Mouse (Mus musculus): Measurements from ENCODE around the gene H2al1h.
"Not testable (repeated sequence)": the region's sequence is repeated elsewhere in the genome, so short reads cannot be mapped to it uniquely, and the experiment has no call there.

Gene H2al1h

GRCm38 (mm10) chrX:11321192-11321591, at the start of gene H2al1h:
Gene H2al1h (plus strand): TSS chrX:11321492.
- not testable (repeated sequence) for DNase-seq (ENCODE audit: low read depth, low spot score)

GRCm38 (mm10) chrX:11273190-11273589, 48.1 kb upstream of the H2al1h start:
- DNase-seq (ENCODE audit: low read depth, low spot score): no peak

GRCm38 (mm10) chrX:11277083-11277482, 44.2 kb upstream of the H2al1h start:
- no peak for DNase-seq (ENCODE audit: low read depth, low spot score)

GRCm38 (mm10) chrX:11280741-11281140, 40.6 kb upstream of the H2al1h start:
- DNase-seq (ENCODE audit: low read depth, low spot score): no peak

- DNase-seq (ENCODE audit: low read depth, low spot score): no peak
These were observed 32.9 kb upstream of the H2al1h start for GRCm38 (mm10) chrX:11288306-11288882.

- DNase-seq (ENCODE audit: low read depth, low spot score): no peak
These were observed 32.0 kb upstream of the H2al1h start for GRCm38 (mm10) chrX:11289244-11289643.

- DNase-seq (ENCODE audit: low read depth, low spot score): not testable (repeated sequence)
These were observed 22.3 kb upstream of the H2al1h start, which contains the start of gene H2al1a for GRCm38 (mm10) chrX:11298957-11299356. Gene H2al1a (plus strand): TSS chrX:11299257.

GRCm38 (mm10) chrX:11302132-11302531, 19.2 kb upstream of the H2al1h start, which contains the start of gene H2al1b:
Gene H2al1b (plus strand): TSS chrX:11302432.
- DNase-seq (ENCODE audit: low read depth, low spot score): not testable (repeated sequence)

- not testable (repeated sequence) for DNase-seq (ENCODE audit: low read depth, low spot score)
These were observed 15.9 kb upstream of the H2al1h start, which contains the start of gene H2al1c for GRCm38 (mm10) chrX:11305355-11305754. Gene H2al1c (plus strand): TSS chrX:11305655.

- not testable (repeated sequence) for DNase-seq (ENCODE audit: low read depth, low spot score)
These were observed 12.8 kb upstream of the H2al1h start, which contains the start of gene H2al1d for GRCm38 (mm10) chrX:11308524-11308923. Gene H2al1d (plus strand): TSS chrX:11308824.

GRCm38 (mm10) chrX:11311634-11312033, 9.7 kb upstream of the H2al1h start, which contains the start of gene H2al1e:
Gene H2al1e (plus strand): TSS chrX:11311934.
- DNase-seq (ENCODE audit: low read depth, low spot score): not testable (repeated sequence)

- DNase-seq (ENCODE audit: low read depth, low spot score): not testable (repeated sequence)
These were observed 6.4 kb upstream of the H2al1h start, which contains the start of gene H2al1f for GRCm38 (mm10) chrX:11314858-11315257. Gene H2al1f (plus strand): TSS chrX:11315158.

- DNase-seq (ENCODE audit: low read depth, low spot score): not testable (repeated sequence)
These were observed 3.3 kb upstream of the H2al1h start, which contains the start of gene H2al1g for GRCm38 (mm10) chrX:11317956-11318355. Gene H2al1g (plus strand): TSS chrX:11318256.

- not testable (repeated sequence) for DNase-seq (ENCODE audit: low read depth, low spot score)
These were observed 3.1 kb downstream of the H2al1h start, which contains the start of gene H2al1i for GRCm38 (mm10) chrX:11324359-11324758. Gene H2al1i (plus strand): TSS chrX:11324659.

GRCm38 (mm10) chrX:11327522-11327921, 6.2 kb downstream of the H2al1h start, which contains the start of gene H2al1j:
Gene H2al1j (plus strand): TSS chrX:11327822.
- not testable (repeated sequence) for DNase-seq (ENCODE audit: low read depth, low spot score)

- no peak for DNase-seq (ENCODE audit: low read depth, low spot score)
These were observed 24.5 kb downstream of the H2al1h start for GRCm38 (mm10) chrX:11345762-11346161.

- DNase-seq (ENCODE audit: low read depth, low spot score): no peak
These were observed 25.5 kb downstream of the H2al1h start for GRCm38 (mm10) chrX:11346756-11347155.

- no peak for DNase-seq (ENCODE audit: low read depth, low spot score)
These were observed 39.5 kb downstream of the H2al1h start for GRCm38 (mm10) chrX:11360823-11361222.

- DNase-seq (ENCODE audit: low read depth, low spot score): no peak
These were observed 40.0 kb downstream of the H2al1h start for GRCm38 (mm10) chrX:11361261-11361660.

- no peak for DNase-seq (ENCODE audit: low read depth, low spot score)
These were observed 42.6 kb downstream of the H2al1h start for GRCm38 (mm10) chrX:11363890-11364289.

GRCm38 (mm10) chrX:11365151-11365550, 43.9 kb downstream of the H2al1h start:
- no peak for DNase-seq (ENCODE audit: low read depth, low spot score)
